Mouse (Mus musculus) midbrain, embryonic 13.5 days (tissue): ENCODE data around the gene Sympk. TPM values are rescaled to one million over a fixed set of nuclear protein-coding genes. Genes with fewer than 3 reads are reported as not detected.
A peak's percentile ranks its signal among the peaks of the same experiment; 100 is the strongest.
"Not testable (repeated sequence)": the region's sequence is repeated elsewhere in the genome, so short reads cannot be mapped to it uniquely, and the experiment has no call there.

Experiments used
- ATAC-seq: fragments of 200-750 bp; cut with Nextera tagmentation; 2 replicates; pipeline ENCODE4 v1.8.0; 2017; ENCODE audit warnings: mild to moderate bottlenecking, moderate TSS enrichment, moderate library complexity
- H3K27ac ChIP-seq: fragments of 300-500 bp; sonication (generic); 2 replicates; pipeline ENCODE4 v1.5.1; 2015; ENCODE audit warnings: inconsistent platforms, mild to moderate bottlenecking, moderate library complexity
- H3K27me3 ChIP-seq: fragments of 300-500 bp; sonication (generic); 2 replicates; pipeline ENCODE4 v1.6.1; 2015; ENCODE audit warnings: mild to moderate bottlenecking, inconsistent platforms
- H3K36me3 ChIP-seq: fragments of 300-500 bp; sonication (generic); 2 replicates; pipeline ENCODE4 v1.6.1; 2015; ENCODE audit warnings: mild to moderate bottlenecking, inconsistent platforms
- H3K4me1 ChIP-seq: fragments of 300-500 bp; sonication (generic); replicated peaks from 2 replicates; pipeline ENCODE4 v1.6.1; 2015; ENCODE audit warnings: inconsistent platforms
- H3K4me2 ChIP-seq: fragments of 300-500 bp; sonication (generic); replicated peaks from 2 replicates; pipeline ENCODE4 v1.6.1; 2015; ENCODE audit warnings: moderate library complexity, mild to moderate bottlenecking, inconsistent platforms
- H3K4me3 ChIP-seq: fragments of 300-500 bp; sonication (generic); replicated peaks from 2 replicates; pipeline ENCODE4 v1.5.1; 2015; ENCODE audit warnings: mild to moderate bottlenecking, inconsistent platforms
- H3K9ac ChIP-seq: fragments of 300-500 bp; sonication (generic); replicated peaks from 2 replicates; pipeline ENCODE4 v1.6.1; 2015; ENCODE audit warnings: mild to moderate bottlenecking, inconsistent platforms
- H3K9me3 ChIP-seq: fragments of 300-500 bp; sonication (generic); 2 replicates; pipeline ENCODE4 v1.6.1; 2016; ENCODE audit warnings: mild to moderate bottlenecking, inconsistent platforms
- WGBS: fragments of 180-500 bp; shearing (Covaris S2); methylation state at CpG from one replicate; pipeline ENCODE4 v1.1.7; 2015; 5-methylcytosine and 5-hydroxymethylcytosine counted together
- polyA plus RNA-seq: library from polyadenylated mRNA; unstranded; fragments of >200 nt; fragmentation: Nextera tagmentation; extraction: Ambion mirVana; gene quantifications from 2 replicates; pipeline ENCODE4 v1.2.1, GENCODE M21; 2015

Sympk gene
- polyA plus RNA-seq, 1 experiment from 2014 or later, result 37.2 TPM

DNA sequence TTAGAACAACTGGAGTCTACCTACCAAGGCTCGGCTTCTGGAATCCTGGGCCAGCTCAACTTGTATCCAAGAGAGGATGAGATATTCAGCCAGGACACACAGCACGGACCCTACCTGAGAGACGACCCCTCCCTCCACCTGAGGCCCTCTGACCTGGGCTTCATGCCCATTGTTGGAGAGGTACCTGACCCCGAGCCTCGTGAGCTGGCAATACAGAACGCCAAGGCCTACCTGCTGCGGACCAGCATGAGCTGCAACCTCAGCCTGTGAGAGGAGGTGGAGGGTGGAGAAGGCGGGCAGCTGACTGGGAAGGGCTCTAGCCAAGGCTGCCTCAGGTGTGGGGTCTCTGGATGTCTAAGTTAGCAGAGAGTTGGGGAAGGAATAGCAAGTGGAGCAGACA is 30.9 kb downstream of the Sympk start:
- no peaks in the 10 kb centered on the region for H3K27me3 ChIP-seq
- H3K9me3 ChIP-seq, result no peaks in the 10 kb centered on the region
- no peak overlapping the region for H3K9ac ChIP-seq
- ATAC-seq, result no peak
- no peak overlapping the region for H3K27ac ChIP-seq
- 92% methylated on average over 8 of the region's 8 CpGs for WGBS
- no peak overlapping the region for H3K4me3 ChIP-seq
- H3K4me2 ChIP-seq, result peak overlapping the region; percentile 52; the same call in 1 of the 2 replicates
- peaks cover 34% of the 10 kb centered on the region for H3K36me3 ChIP-seq
- H3K4me1 ChIP-seq, result peaks cover 13% of the 10 kb centered on the region

DNA sequence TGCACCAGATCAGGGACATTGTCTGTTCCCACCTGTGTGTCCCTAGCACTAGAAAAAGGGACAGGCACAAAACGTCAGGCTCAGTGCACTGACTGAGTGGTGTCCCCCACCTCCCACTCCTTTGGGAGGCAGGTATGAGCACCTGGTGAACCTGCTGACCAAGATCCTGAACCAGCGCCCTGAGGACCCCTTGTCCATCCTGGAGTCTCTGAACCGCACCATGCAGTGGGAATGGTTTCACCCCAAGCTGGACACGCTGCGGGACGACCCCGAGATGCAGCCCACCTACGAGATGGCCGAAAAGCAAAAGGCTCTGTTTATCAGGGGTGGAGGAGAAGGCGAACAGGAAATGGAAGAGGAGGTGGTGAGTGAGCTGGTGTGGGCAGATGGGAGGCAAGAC is 33.2 kb downstream of the Sympk start:
- no peak overlapping the region for H3K27ac ChIP-seq
- H3K36me3 ChIP-seq, result peaks cover 11% of the 10 kb centered on the region
- H3K9ac ChIP-seq, result no peak overlapping the region
- no peaks in the 10 kb centered on the region for H3K9me3 ChIP-seq
- no peak overlapping the region for H3K4me3 ChIP-seq
- no peak overlapping the region for H3K4me2 ChIP-seq
- ATAC-seq, result no peak
- WGBS, result 88% methylated on average over 10 of the region's 10 CpGs
- peaks cover 13% of the 10 kb centered on the region for H3K4me1 ChIP-seq
- H3K27me3 ChIP-seq, result no peaks in the 10 kb centered on the region

DNA sequence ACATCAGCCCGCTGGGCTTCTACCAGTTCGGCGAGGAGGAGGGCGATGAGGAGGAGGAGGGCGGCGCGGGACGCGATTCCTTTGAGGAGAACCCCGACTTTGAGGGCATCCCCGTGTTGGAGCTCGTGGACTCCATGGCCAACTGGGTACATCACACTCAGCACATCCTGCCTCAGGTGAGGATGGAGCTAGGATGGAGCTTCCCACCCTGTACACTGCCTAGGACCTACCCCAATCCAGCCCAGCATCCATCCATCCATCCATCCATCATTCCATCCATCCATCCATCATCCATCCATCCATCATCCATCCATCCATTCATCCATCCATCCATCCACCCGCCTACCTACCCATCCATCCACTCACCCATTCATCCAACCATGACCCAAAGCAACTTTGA is 41.7 kb downstream of the Sympk start:
- no peak overlapping the region for H3K27ac ChIP-seq
- H3K4me2 ChIP-seq, result 0 out of 2 replicates have a peak overlapping the region, but pooled peaks have one; percentile 16
- H3K4me3 ChIP-seq, result no peak overlapping the region
- H3K27me3 ChIP-seq, result peaks cover 35% of the 10 kb centered on the region
- ATAC-seq, result no peak
- WGBS, result 53% methylated on average over 13 of the region's 13 CpGs
- H3K36me3 ChIP-seq, result no peaks in the 10 kb centered on the region
- H3K4me1 ChIP-seq, result no peaks in the 10 kb centered on the region
- no peaks in the 10 kb centered on the region for H3K9me3 ChIP-seq
- H3K9ac ChIP-seq, result no peak overlapping the region

DNA sequence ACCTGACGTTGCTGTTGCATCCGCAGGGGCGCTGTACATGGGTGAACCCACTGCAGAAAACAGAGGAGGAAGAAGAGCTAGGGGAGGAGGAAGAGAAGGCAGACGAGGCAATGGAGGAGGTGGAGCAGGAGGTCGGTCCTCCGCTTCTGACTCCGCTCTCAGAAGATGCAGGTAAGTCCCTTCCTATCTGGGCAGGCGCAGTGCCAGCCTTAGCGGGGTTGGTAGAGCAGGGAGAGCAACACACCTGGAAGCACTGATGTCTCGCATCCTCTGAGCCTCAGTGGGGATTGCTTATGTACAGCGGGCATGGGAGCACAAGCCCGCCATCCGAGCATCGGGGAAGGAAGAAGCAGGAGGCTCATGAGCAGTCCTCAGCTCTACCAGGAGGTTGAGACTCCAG is 42.9 kb downstream of the Sympk start:
- no peak overlapping the region for H3K4me2 ChIP-seq
- WGBS, result 48% methylated on average over 14 of the region's 14 CpGs
- H3K9me3 ChIP-seq, result no peaks in the 10 kb centered on the region

DNA sequence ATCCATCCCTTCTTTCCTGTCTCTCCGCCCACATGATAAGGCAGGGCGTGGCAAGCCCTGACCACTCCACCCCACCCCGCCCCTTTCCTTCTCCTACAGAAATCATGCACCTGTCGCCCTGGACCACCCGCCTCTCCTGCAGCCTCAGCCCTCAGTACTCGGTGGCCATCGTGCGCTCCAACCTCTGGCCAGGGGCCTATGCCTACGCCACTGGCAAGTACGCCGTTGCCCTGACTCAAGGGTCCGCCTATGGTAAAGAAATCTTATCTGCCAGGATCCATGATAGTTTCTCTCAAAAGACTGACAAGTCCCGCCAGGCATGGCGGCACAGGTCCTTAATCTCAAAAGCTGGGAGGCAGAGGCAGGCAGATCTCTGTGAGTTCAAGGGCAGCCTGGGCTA is 43.8 kb downstream of the Sympk start:
- peaks cover 35% of the 10 kb centered on the region for H3K27me3 ChIP-seq
- 67% methylated on average over 10 of the region's 14 CpGs for WGBS
- no peaks in the 10 kb centered on the region for H3K4me1 ChIP-seq
- H3K9me3 ChIP-seq, result no peaks in the 10 kb centered on the region
- H3K36me3 ChIP-seq, result no peaks in the 10 kb centered on the region
- no peak overlapping the region for H3K27ac ChIP-seq
- H3K9ac ChIP-seq, result no peak overlapping the region
- no peak for ATAC-seq
- H3K4me2 ChIP-seq, result no peak overlapping the region
- no peak overlapping the region for H3K4me3 ChIP-seq

More for the DNA sequence above, 42.9 kb downstream of the Sympk start:
- Histone ChIP-seq H3K9ac (no peak overlapping the region), H3K27me3 (peaks cover 35% of the 10 kb centered on the region), H3K4me3 (no peak overlapping the region), H3K27ac (no peak overlapping the region), H3K4me1 (no peaks in the 10 kb centered on the region), H3K36me3 (no peaks in the 10 kb centered on the region)
- no peak for ATAC-seq

DNA sequence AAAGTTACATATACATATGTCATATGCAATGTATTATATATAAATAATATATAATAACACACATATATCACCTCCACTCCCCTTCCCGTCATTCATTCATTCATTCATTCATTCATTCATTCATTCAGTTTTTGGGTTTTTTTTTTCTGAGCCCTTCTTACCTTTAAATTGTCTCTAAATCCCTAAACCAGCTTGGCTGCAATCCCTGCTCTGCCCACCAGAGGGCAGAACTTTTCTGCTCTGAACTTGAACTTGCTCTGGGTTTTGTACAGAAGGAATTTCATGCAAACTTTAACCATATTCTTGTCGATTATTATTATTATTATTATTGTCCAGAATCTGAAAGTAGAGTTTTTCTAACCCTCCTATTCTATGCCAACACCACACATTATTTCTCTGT is 44.5 kb downstream of the Sympk start:
- H3K4me1 ChIP-seq, result no peaks in the 10 kb centered on the region
- H3K4me3 ChIP-seq, result no peak overlapping the region
- H3K27me3 ChIP-seq, result peaks cover 35% of the 10 kb centered on the region
- ATAC-seq, result no peak
- no peak overlapping the region for H3K4me2 ChIP-seq
- no peak overlapping the region for H3K9ac ChIP-seq
- no peaks in the 10 kb centered on the region for H3K36me3 ChIP-seq
- H3K27ac ChIP-seq, result no peak overlapping the region
- WGBS, result 14% methylated on average over 2 of the region's 2 CpGs
- no peaks in the 10 kb centered on the region for H3K9me3 ChIP-seq

DNA sequence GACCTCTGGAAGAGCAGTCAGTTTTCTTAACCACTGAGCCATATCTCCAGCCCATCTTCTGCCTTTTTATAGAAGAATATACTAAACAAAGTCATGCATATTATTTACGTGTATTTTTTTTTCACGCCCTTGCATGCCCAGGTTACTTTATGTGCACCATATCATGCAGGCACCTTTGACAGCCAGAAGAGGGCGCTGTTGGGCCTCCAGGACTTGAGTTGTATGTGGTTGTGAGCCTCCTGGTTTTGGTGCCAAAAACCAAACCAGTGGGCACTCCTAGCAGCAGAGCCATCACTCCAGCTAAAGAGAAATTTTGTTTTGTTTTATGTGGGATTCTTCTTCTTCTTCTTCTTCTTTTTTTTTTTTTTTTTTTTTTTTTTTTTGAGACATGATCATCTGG is 45.3 kb downstream of the Sympk start:
- no peak for ATAC-seq
- H3K36me3 ChIP-seq, result no peaks in the 10 kb centered on the region
- H3K4me2 ChIP-seq, result no peak overlapping the region
- peaks cover 30% of the 10 kb centered on the region for H3K27me3 ChIP-seq
- WGBS, result 46% methylated on average over 3 of the region's 3 CpGs
- no peaks in the 10 kb centered on the region for H3K9me3 ChIP-seq
- H3K4me1 ChIP-seq, result no peaks in the 10 kb centered on the region
- H3K4me3 ChIP-seq, result no peak overlapping the region
- no peak overlapping the region for H3K9ac ChIP-seq
- H3K27ac ChIP-seq, result no peak overlapping the region

DNA sequence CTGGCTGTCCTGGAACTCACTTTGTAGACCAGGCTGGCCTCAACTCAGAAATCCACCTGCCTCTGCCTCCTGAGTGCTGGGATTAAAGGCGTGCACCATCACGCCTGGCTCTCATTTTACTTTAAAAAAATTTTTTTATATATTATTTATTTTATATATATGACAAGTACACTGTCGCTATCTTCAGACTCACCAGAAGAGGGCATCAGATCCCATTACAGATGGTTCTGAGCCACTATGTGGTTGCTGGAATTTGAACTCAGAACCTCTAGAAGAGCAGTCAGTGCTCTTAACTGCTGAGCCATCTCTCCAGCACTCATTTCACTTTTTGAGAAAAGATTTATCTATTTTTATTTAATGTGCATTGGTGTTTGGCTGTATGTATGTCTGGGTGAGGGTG is 46.8 kb downstream of the Sympk start:
- H3K36me3 ChIP-seq, H3K4me2 ChIP-seq, ATAC-seq, H3K27ac ChIP-seq, H3K4me1 ChIP-seq, H3K9ac ChIP-seq, H3K4me3 ChIP-seq, H3K9me3 ChIP-seq: not testable (repeated sequence)
- 50% methylated on average over 3 of the region's 3 CpGs for WGBS
- H3K27me3 ChIP-seq, result peaks cover 14% of the 10 kb centered on the region

DNA sequence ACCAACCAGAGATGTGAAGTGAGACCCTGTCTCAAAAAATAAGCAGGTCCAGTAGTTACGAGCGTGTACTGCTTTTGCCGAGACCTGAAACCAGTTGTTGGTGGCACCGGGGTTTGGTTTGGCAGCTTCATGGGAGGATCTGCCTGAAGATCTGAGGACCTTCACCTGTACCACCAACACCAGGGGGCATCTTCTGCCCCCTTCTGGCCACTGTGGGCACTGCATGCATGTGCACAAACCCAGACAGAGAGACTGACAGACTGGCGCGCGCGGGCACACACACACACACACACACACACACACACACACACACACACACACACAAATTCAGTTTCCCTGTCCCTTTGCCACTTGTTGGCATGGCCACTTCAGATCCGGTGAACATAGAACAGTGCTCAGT is 49.3 kb downstream of the Sympk start:
- H3K9ac ChIP-seq, result no peak overlapping the region
- H3K4me1 ChIP-seq, result peaks cover 22% of the 10 kb centered on the region
- peaks cover 9% of the 10 kb centered on the region for H3K36me3 ChIP-seq
- no peak overlapping the region for H3K4me3 ChIP-seq
- no peak for ATAC-seq
- H3K27me3 ChIP-seq, result no peaks in the 10 kb centered on the region
- H3K27ac ChIP-seq, result no peak overlapping the region
- H3K9me3 ChIP-seq, result no peaks in the 10 kb centered on the region
- WGBS, result 83% methylated on average over 9 of the region's 9 CpGs
- no peak overlapping the region for H3K4me2 ChIP-seq

DNA sequence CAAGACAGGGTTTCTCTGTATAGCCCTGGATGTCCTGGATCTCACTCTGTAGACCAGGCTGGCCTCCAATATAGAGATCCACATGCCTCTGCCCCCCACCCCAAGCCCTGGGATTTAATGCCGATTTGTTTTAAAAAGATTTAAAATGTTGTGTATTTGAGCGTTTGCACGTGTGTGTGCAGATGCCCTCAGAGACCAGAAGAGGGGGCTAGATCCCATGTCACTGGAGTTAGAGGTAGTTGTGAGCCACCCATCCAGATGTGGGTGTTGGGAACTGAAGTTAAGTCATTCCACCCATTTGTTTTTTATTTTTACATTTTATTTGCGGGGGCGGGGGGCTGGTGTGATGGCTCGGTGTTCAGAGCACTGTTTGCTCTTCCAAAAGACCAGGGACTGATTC is 50.3 kb downstream of the Sympk start:
- H3K4me1 ChIP-seq, result peaks cover 22% of the 10 kb centered on the region
- no peaks in the 10 kb centered on the region for H3K9me3 ChIP-seq

DNA sequence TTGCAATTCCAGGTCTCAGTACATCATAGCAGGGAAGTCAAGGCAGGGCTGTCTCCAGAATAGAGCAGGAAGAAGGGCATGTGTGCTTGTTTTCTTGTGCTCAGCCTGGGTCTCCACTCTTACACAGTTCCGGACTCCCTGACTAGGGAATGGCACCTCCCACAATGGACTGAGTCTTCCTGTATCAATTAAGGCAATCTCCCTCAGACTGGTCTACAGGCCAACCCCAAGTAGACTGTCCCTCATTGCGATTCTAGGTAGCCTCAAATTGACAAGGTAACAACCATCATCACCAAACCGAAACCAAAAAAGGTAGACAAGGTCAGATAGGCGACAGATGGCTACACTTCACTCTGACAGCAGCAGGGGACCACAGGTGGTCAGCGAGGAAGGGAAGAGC is 51.1 kb downstream of the Sympk start:
- Histone ChIP-seq H3K9ac (peak overlapping the region; percentile 3; the same call in 1 of the 2 replicates), H3K9me3 (no peaks in the 10 kb centered on the region), H3K4me3 (peak overlapping the region; percentile 76), H3K36me3 (peaks cover 26% of the 10 kb centered on the region), H3K27ac (0 out of 2 replicates have a peak overlapping the region, but pooled peaks have one; percentile 2), H3K27me3 (no peaks in the 10 kb centered on the region), H3K4me1 (peaks cover 22% of the 10 kb centered on the region), H3K4me2 (peak overlapping the region; percentile 90)
- WGBS, result 62% methylated on average over 5 of the region's 5 CpGs
- ATAC-seq, result 0 out of 2 replicates have a peak, but pooled peaks have one; percentile 8

More for the DNA sequence above, 50.3 kb downstream of the Sympk start:
- H3K27ac ChIP-seq, result no peak overlapping the region
- no peak for ATAC-seq
- H3K9ac ChIP-seq, result no peak overlapping the region
- 95% methylated on average over 6 of the region's 6 CpGs for WGBS
- H3K4me2 ChIP-seq, result no peak overlapping the region
- H3K36me3 ChIP-seq, result peaks cover 19% of the 10 kb centered on the region
- H3K4me3 ChIP-seq, result no peak overlapping the region
- H3K27me3 ChIP-seq, result no peaks in the 10 kb centered on the region

DNA sequence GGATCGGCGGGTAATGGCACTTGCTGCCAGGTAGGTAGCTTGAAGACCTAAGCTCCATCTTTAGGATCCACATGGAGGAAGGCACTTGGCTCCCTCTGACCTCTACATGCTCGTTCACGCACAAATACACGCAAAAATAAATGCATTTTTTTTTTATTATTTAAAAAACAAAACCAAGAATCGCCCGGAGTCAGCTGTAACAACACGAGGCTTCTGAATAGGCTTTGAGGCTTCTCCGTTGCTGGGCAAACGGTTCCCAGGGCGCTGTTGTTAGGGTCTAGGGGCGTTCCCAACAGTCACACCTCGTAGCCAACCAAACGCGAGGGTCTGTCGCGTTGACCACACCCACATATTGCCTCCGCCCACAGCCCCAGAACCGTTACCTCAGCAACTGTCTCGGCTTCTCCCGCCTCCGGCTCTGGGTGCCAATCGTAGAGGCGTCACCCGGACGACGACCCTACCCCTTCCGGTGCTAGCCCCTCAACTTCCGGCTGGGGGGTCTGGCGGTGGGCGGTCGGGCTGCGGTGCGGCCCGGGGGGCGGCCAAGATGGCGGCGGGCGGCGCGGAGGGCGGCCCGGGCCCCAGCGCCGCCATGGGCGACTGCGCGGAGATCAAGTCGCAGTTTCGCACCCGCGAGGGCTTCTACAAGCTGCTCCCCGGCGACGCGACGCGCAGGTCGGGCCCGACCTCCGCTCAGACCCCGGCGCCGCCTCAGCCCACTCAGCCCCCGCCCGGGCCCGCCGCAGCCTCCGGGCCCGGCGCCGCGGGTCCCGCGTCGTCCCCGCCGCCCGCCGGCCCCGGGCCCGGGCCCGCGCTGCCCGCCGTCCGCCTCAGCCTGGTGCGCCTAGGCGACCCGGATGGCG is 51.8 kb downstream of the Sympk start, which contains the start of gene Dmwd:
TSS of gene Dmwd (plus strand) at position 505 of the 863 bp plus-strand sequence.
- Histone ChIP-seq H3K9ac (peak within 1 kb of the TSS; percentile 97), H3K4me2 (peak within 1 kb of the TSS; percentile 90), H3K4me1 (peaks cover 22% of the 10 kb centered on the region), H3K4me3 (peak within 1 kb of the TSS; percentile 76), H3K27ac (peak within 1 kb of the TSS; percentile 79), H3K27me3 (no peaks in the 10 kb centered on the region), H3K36me3 (peaks cover 33% of the 10 kb centered on the region), H3K9me3 (no peaks in the 10 kb centered on the region)
- 1% methylated on average over 81 of the region's 91 CpGs for WGBS
- ATAC-seq, result peak; percentile 99
